Mouse (Mus musculus): ENCODE measurements around the gene Dkc1. TPM values are rescaled to one million over a fixed set of nuclear protein-coding genes. Genes with fewer than 3 reads are reported as not detected.

Dkc1 gene
- total RNA-seq (2023) = 10 to 100 TPM; 67.3 to 74.1 TPM

DNA sequence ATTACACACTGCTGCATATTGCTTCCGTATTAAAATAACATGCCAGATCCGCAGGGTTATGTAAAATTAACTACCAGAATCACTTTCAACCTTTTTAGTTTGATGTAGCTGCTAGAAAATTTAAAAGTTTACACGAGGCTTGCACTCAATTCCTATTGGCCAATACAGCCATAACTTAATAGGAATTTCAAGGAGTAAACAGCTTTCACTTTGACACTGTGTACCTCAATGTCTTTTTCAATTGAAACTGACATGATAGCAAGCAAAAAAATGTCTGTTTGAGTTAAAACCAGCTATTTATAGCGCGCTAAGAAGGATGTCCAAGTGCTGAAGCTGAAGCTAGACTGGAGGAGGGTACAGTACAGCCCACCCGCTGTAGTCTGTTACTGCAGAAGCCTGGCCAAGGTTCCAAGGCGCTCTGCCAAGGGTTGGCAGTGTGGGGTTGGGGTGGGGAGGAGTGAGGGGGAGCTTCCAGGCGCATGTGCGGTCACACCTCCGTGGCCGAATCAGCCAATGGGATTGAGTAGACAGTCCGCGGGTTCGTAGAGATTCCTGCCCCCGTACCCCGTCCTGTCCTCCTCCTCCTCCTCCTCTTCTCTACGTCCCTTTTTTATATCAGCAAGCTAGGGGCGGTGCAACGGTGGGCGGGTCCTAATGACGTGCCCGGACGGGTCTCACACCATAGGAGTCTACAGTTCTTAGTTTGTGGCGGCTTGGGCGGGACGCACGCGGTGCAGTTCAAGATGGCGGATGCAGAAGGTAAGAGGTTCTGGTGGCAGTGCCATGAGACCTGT lies at the start of gene Dkc1:
Gene Dkc1 (plus strand): TSS at position 486 of the 794 bp plus-strand sequence.

DNA sequence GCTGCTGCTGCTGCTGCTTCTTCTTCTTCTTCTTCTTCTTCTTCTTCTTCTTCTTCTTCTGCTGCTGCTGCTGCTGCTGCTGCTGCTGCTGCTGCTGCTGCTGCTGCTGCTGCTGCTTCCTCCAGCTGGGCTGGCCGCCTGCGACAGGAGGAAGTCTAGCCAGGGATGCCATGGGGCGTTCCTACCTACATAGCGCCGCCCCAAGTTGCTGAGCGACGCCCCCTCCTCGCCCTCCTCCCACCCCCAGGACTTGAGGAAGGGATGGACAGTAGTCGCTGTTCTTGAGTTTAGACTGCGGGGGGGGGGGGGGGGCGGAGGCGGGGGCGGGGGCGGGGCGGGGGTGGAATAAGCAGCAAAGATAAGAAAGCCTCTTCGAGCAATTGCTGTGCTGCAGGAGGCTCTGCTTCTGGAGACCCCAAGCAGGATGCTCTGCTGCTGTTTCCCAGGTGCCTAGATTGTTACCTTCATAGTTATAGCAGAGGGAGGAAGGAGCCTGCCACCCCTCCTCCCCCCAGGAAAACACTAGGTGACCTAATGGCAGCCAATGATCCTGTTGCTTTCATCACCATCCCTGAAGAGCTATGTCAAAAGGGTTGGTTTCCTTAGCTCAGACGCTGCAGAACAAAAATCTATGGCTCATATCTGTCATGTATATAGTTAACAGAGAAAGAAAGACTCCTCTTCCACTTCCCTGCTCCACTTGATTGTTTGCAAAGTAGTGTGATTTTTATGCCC lies 10.7 kb upstream of the Dkc1 start, which contains the start of gene Gab3:
Gene Gab3 (minus strand): TSS at position 685 of the 735 bp plus-strand sequence.

DNA sequence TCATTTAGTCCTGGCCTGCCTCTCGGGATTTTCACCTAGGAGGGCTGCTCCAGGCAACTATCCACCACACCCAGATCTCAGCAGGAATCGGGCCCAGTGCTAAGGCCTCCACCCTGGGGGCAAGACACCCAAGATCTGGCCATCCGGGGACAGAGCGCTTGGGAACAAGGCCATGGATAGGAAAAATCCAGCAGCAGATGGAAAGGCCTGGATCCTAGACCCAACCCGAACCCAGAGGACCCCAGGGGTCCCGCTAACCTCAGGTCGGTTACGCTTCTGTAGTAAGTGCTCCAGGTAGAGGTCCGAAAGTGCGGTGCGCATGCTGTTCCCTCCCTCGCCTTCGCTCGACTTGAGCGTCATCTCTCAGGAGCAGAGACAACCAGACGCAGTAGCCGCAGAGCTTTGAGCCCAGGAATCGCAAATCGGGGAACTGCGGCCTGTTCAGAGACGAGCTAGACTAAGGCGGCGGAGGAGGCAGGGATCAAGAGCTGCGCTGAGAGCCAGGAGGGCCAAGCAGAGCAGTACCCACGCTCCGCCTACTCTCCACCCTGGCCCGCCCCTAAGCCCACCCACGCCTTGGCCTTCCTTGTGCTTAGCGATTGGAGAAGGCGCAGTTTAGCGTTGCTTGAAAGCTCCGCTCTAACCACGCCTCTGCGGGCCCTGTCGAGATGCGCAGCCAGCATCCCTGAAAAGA lies 35.0 kb downstream of the Dkc1 start, which contains the start of gene Mpp1:
Gene Mpp1 (minus strand): TSS at position 550 of the 694 bp plus-strand sequence.

Other genes starting within 250 kb of the Dkc1 start
- gene Gab3, start 10.4 kb upstream of the Dkc1 start, total RNA-seq (2023) = 10 to 100 TPM; 24.6 to 25.2 TPM
- gene Mpp1, start 35.2 kb downstream of the Dkc1 start, total RNA-seq (2023) = 10 to 100 TPM; 37.4 to 42.5 TPM
- not detected for gene Smim9, start 67.9 kb downstream of the Dkc1 start, total RNA-seq (2023)